Mouse (Mus musculus) thymus, adult 18-20 months (tissue): ENCODE data around the gene Ikzf1.
A peak's percentile ranks its signal among the peaks of the same experiment; 100 is the strongest.

Experiments used
- DNase-seq, 2 experiments: peaks; one replicate each; pipeline ENCODE4 v3.0.0; 2022; ENCODE audit warnings: mixed read lengths in 2 of 2

The Ikzf1 gene

DNA sequence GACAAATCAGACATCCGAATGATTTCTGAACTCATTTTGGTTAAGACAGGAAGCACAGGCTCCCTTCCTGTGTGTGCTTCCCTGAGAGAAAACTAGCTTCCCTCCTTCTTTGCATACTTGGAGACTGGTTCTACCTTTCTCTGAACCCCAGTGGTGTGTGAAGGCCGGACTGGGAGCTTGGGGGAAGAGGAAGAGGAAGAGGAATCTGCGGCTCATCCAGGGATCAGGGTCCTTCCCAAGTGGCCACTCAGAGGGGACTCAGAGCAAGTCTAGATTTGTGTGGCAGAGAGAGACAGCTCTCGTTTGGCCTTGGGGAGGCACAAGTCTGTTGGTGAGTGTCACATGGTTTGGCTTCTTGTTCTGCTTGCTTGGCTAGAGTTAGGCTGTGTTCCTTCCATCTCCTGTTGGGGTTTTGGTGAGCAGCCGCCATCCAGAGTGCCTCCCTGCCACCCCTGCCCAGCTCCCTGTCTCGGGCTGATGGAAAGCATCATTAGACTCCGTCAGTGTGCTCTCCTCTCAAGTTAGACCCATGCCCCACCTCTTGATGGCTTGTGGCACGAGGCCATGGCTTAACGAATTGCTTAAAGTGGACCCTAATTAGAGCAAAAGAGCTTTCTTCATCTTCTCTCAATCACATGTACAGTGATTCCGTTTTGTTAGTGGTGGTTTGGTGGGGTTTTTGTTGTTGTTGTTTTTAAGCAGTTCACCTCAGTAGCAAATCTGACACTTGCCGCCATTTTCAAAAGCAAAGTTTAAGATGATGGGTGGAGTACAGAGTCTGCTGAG, 5.4 kb downstream of the Ikzf1 start:
- DNase-seq: peak; percentile 46 to 63

DNA sequence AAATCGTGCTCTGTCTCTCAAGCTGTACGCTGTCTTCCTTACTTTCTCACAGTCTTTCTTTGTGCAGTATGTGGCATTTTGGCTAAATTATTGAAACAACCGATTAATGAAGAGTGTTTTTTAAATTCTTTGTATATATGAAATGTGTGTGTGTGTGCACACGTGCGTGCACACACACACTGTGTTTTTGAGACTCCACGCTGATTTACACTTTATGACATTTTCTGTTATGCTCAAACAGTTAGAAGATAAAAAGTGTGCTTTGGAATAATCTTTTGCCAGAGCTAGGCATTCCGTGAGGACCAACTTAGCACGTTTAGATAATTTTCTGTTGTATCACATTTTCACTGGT, 6.0 kb downstream of the Ikzf1 start:
- no peak for DNase-seq

DNA sequence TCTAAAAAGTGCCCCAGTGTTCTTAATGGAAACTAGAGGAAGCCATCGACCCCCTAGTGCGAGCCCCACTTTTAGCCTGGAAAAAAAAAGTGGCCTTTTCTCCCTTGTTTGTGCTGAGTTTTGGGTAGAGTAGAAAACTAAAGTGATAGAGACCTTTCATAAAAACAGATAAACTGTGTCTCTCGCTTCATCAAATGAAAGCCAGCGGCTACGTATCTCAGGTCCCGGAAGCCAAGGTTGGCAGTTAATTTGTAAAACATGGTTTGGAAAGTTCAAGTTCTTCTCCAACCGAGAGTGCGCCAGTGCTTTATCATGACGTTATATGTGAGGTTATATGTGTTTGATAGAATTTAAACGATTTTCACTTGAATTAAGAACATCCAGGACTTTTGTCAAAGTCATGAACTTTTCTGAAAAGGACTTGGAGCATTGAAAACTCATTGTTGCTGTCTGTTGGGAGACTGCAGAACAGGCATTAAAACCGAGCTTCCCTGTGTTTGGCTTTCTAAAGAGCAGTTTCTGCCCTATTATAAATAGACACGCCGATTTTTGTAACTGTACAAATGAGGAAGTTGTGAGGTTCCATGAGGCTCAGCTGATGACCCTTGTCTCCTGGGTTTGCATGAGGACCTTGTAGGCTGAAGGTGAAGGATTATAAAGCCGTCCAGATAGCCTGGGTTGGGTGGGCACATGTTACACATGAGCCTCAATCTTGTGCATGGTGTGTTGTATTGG, 6.7 kb downstream of the Ikzf1 start:
- no peak for DNase-seq

DNA sequence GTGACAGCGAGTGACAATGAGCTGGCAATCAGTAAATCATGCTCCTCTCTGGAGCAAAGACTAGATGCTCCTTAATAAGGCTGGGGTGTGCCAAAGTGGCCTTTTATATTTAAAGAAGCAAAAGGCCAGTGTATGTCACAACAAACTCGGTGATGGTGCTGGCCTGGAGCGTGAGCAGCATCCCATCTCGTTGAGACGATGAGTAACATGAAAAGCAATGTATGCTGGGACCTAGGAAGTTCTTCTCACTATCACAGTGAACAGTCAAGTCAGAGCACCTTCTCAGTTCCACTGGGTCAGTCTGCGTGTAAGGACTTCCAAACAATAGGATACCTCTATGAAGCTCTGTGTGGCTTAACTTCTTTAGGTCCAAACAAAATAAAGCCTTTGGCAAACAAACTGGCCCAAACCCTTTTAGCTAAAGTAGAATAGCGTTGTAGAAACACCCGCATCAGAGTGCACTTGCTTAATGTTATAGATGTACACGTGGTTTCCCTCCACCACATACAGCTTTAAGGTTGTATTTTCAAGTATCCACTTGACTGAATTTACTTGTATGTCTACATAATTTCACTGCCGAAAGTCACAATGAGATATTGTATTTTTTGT, 7.9 kb downstream of the Ikzf1 start:
- DNase-seq: no peak

DNA sequence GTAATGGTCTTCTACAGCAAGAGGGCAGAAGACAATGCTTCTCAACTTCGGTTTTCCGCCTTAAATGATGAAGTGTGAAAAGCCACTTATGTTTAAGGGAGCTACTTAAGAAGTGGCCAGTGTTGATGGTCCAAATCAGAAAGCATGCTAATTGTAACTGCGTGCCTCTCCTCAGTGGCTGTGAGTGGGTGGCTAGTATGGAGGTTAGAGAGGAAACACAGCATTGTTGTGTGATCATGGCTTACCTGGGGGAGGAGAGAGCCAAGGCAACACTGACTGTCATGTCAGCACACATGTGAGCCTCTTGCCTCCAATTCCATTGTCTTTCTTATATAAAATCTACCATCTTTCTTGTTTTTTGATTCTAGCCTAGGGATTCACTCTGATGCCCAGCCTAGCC, 8.6 kb downstream of the Ikzf1 start:
- no peak for DNase-seq

DNA sequence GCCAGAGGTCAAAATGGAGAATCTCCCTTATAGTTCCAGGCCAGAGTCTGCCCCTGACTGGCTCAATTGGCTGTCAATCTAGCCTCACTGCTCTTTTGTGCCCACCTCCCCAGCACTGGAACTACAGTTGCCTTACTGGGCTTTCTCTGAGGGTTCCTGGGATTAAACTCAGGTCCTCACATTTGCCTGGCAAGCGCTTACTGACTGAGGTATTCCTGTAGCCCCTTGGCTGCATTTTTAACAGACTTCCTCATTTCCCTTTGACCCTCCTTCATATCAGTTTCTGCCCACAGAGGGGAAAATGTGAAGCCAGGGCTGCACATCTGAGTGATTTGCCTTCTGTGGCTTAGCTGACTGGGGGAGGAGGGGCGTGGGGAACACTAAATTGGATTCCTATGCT, 9.3 kb downstream of the Ikzf1 start:
- DNase-seq: no peak

DNA sequence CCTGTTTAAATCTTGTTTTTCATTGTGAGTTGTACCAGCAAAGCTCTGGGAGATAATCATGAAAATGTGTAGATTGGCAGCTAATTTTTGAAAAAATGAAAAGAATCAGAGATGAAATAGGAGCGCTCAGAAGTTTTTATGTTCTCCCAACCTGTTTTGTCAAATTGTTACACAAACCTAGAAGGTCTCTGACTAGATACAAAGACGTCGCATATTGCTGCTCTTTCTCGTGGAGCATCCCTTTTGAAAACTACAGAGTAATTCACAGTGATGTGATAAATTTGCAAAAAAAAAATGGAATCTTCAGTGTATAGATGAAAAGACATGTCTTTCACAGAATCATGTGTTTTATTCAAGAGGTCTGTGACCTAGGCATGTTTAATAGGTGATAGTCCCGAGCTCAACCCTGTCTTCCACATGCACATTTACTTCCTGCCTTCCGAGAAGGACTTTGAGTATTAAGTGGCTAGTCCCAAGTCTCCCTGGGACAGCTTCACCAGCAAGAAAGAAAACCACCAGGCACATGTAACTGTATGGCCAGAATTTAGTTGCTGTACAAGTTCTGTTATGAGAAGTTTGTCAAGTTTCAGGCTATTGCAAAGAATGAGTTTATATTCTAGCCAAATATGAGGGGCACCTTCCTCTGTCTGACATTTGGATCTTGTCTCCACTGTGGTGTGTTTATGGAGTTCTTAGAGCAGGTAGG, 9.8 kb downstream of the Ikzf1 start:
- DNase-seq: no peak

DNA sequence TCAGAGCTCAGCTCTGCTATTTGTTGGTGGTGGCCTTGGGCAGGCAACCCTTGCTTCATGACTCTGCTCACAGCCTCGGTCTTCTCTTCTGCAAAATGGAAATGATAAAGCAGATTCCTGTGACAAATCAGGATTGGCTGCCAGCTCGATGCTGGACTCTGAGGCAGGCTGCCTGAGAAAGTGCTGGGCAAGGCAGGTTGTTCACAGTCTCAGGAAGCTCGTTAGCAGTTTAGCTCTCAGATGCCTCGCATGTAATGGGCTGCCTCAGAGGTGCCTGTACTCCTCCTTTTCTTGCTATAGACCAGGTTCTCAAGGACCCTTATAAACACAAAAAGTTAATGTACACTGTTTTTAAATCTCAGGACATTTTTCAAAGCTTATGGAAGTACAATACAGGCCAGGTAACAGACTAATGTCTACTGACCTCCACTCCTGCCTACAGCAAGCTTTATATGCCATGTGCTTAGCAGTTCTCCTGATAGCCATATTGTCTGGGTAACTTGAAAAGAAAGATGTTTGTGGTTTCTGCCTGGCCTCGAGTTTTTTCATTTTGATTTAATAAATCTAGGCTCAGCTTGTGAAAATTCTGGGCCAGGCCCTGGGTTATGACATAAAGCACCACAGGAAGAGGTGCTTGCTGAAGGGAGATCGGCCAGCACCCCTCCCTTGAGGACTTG, 10.5 kb downstream of the Ikzf1 start:
- DNase-seq: no peak

DNA sequence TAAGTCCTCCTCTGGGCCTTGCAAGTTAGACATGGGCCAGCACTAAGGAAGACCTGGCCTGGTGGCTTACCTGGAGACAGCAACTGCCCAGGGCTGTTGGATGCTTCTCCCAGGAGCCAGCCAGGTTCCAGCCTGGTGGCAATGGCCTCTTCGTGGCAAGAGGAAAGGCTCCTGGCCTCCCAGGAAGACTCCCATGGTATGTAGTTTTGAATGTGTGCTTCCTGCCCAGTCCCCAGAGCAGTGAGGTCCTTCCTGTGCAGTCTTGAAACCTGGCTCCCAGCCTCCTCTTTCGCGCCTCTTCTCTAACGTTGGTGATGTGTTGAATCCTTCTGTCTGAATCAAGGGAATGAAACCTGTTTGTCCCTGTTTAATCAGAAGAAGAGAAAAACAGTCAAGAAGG, 11.1 kb downstream of the Ikzf1 start:
- no peak for DNase-seq

DNA sequence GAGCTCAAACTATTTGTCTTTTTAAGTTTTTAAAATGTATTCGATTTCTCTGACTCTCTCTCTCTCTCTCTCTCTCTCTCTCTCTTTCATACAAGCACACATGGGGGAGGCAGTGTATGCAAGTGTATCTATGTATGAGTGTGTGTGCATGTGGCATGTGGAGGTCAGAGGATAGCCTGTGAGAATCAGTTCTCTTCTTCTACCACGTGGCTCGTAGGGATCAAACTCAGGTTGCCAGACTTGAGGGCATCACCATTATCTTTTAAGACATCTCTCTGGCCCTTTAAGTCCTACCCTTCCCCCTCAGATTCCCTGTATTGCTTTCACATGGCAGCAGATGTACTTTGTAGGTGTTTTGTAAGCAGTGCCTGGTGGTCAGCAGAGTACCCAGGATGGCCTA, 12.0 kb downstream of the Ikzf1 start:
- DNase-seq: no peak

DNA sequence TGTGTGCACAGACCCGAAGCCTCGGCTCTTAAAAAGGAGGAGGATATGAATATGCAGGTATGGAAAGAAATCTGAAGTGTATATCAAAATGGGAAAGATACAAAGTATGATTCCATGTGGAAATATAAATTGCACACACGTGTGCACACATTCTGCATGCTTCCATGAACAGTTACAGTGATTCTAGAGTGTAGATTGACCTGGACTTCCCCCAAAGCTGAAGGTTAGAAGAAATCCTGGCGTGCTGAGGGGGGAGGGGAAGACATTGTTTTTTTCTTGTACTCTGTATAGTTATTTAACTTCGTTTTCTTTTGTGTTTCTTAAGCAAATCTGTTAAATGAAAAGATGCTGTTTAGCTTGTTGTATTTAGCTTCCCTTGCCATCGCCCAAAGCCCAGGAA, 16.6 kb downstream of the Ikzf1 start:
- no peak for DNase-seq

DNA sequence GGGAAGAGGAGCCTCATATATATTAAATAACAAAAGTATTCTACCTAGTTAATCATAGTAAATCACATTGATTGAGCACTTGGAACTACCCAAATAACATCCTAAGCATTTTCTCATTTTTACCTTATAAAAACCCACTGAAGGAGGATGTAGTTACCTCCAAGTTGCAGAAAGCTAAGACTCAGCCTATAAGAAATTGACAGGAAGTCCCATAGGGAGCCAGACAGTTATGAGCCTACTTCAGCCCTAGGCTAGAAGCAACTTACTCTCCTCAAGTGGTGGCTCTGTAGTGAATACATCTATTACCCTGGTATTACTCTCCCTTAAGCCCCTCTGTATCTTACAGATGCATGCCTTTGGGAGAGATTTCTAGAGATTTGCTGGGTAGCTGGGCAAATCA, 19.0 kb downstream of the Ikzf1 start:
- no peak for DNase-seq

DNA sequence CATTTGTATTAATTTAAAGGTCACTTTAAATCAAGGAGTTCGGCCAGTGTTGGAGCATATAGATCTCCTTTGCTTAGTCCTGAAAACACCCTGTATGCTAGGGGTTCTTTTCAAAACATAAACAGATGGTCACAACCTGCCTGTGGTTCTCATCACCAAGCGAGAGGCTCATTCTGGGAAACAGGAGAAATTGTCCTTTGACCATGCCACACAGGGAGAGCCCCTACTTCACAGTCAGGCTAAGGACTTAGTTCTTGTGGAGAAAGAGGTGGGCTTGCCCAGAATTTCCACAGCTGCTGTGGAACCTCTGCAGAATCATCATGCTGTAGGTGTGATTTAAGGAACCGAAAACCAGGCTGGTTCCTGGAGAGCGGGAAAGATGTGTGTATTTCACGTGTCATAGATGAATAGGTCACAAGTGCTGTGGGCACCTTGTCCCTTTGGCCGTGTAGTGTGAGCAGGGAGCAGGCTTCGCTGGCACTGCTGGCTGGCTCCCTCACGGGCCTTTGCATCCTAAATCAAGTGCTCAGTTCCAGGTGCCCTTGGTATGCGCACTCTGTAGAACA, 23.4 kb downstream of the Ikzf1 start:
- DNase-seq: no peak

DNA sequence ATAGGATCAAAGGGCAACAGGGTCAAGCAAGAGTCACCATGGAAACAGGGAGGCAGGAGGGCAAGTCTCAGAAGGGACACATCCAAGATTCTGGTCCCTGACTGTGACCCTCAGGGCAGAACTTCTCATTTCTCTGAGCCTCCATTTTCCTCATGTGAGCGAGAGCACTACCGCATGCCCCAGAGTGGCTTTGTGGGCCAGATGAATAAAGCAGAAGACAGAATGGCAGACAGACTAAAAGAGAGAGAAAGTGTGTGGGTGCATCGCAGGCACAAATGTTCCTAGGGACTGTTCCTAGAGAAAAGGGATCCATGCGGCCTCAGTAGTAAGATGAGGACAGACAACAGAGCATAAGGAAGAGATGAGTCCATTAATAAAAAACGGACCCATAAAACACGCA, 24.5 kb downstream of the Ikzf1 start:
- no peak for DNase-seq

DNA sequence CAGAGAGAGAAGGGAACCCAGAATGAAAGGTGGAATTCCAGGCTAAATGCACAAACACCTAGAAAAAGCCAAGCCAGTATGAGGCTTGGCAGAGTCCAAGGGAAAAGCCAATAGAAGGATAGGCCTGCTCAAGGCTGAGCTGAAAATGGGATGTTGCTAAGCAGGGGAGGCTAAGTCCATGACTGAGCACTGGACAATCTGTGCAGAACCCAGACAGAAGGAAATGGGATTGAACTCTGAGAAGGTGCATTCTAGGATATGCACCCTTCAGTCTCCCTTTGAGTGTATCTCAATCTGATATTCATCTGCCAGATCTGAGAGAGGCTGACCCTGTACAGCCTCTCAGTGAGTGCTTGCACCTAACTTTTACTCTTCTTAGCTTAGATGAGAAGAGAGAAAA, 25.9 kb downstream of the Ikzf1 start:
- no peak for DNase-seq

DNA sequence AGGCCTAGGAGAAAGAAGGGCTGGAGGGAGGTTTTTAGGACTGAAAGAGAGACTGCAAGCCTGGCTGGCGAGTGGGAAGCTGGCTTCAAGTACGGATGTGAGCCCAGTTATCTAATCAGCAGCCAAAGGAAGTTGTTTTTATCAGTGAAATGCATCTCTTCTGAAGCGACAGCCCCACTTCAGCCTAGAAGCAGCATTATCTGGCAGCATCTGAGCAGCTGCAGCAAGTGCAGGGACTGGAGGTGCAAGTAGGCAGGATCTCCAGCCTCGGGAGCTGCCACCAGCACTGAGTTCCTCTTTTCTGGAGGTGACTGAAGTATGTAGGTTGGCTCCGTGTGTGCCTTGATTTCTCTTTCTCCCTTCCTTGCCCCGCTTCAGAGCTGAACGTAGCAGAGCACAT, 26.9 kb downstream of the Ikzf1 start:
- DNase-seq: peak in 1 of 2 experiments; percentile 62

DNA sequence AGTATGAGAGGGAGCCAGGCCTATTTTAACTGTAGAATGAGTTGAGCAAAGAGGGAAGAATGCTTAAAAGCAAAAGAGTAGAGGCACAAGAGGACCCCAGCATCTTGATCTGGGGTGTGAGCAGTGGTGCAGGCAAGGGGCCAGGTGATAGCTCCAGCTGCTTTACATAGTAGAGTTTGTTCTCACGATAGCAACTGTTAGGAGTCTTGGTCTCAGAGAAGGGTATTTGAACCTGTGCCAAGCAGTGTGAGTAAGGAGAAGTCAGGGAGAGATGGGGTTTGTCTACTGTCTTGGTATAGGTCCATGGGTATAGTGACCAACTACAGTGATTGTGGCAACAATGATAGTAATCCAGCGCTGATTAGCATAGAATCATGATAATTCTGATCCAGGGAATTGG, 29.9 kb downstream of the Ikzf1 start:
- DNase-seq: no peak

DNA sequence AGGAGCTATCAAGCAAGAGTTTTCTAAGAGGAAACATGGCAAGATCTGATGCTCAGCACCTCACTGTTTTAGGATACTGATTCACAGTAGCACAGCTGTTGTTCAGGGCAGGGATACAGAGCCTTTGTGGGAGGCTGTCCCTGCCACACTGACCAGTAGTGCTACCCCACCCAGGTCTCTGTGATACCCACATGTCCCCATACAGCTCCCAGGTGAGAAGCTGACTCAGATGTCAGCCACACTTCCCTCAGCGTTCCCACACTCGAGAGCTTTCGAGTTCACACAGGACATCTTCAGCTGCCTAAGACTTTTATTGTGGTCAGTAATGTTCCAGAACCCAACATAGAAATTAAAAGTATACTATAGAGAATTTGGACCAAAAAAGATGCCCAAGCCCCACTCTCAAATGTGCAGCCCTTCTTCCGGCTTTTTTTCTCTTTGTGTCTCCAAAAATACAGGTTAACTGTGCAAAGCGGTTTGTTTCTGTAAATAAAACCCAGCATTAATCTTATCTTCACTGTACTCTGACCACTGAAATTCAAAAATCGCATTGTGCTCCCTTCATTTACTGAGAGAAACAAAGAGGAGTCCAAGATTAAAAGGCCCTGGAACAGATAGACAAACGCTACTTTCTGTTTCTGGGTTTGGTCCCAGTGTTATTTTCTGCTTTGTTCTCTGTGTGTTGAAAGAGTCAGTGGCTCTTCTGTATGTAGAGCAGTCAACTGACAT, 31.3 kb downstream of the Ikzf1 start:
- DNase-seq: peak in 1 of 2 experiments; percentile 54

DNA sequence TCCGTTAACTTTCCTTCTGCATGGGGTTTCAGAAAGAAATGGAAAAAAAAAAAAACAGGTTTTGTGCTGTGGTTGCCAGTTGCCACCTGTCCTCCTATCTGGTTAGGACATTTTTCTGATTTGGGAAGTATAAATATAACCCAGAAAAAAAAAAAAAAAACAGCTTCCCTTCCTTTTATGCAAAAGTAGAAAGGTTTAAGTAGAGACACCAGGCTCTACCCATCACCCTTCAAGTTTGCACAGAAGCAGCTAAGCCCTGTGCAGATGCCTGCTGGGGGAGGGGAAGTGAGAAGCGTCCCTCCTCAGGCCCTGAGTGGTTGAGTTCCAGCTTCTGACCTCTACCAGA, 31.9 kb downstream of the Ikzf1 start:
- DNase-seq: peak; percentile 59 to 80

DNA sequence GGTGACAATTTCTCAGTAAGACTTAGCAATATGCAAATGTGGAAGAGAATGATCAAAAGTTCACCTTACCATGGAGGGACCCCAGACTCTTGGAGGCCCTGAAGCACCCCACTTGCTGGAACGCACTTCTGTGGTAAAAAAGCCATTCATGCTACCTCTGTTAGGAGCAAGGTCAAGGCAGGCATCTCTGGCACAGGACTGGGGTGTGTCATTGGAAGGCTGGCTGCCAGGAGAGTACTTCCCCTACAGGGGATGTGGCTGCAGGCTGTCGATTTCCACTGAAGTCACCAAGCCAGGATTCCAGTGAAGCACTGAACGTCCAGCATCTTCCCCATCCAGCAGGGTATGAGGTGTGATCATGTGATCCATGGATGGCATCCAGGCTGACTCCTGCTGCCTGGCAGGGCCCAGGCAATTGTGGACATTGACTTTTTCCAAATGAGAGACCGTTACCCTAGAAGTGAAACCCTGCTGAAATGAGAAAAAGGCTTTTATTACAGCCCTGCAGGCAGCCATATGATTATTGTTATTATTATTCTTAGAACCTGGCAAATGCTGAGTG, 32.9 kb downstream of the Ikzf1 start:
- DNase-seq: no peak

DNA sequence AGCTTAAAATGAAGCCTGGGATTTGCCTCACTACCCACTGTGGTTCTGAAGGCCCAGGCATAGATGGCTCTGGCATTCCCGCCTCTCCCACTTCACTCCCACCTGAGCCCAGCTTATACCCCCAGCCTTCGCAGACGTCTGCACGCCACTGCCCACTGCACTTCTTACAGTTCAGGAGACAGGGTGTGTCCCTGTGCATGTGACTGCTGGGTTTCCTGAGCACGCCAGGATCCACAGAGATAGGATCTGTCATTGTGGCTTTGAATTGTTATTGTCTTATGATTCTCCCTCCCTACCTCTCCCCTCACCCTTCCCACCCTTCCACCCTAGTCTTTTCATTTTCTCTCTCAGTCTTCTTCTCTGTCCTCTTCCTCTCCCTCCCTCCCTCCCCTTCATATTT, 34.9 kb downstream of the Ikzf1 start:
- DNase-seq: no peak
